Mouse (Mus musculus): ENCODE results near the gene Mcu. TPM values are rescaled to one million over a fixed set of nuclear protein-coding genes. Genes with fewer than 3 reads are reported as not detected.

Gene Mcu
- polyA plus RNA-seq, 1 experiment from 2014 or later: 14.6 TPM

DNA sequence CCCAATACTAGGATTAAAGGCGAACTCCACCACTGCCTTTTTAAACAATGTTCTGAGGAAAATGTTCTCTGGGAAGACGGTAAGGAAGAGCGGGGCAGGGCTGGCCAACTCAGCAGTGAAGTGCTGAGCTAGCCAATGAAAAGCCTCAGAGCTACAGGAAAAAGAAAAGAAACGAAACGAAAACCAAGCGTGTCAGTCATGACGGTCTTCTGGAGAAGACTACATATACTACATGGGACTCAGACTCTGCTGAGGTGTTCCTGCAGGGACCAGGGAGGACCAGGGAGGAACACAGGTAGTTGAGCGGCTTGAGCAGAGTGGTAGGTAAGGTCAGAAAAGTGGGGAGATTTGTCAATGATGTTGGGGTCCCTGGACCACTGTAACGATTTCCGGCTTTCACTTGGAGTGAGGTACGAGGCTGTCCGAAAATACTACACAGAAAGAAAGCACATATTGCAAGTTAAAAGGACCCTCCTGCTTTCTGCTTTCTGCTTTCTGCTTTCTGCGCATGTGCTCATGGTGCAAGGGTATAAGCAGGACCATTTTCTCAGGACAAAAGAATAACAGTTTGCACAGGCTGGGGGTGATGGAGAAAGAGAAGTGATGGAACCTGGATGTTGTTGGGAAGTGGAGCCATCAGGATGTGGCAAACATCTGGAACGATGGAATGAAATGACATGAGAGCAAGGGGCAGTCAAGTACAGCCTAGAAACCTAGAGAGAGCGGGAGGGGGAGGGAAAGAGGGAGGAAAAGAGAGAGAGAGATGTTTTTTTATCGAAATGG lies 20.4 kb upstream of the Mcu start:
- H3K27ac ChIP-seq: no peak overlapping the region
- no peaks in the 10 kb centered on the region for H3K36me3 ChIP-seq
- H3K4me1 ChIP-seq: no peaks in the 10 kb centered on the region
- 63% methylated on average over 16 of the region's 16 CpGs for WGBS (ENCODE audit: insufficient replicate concordance)
- no peaks in the 10 kb centered on the region for H3K9me3 ChIP-seq (replicated peaks)
- H3K27me3 ChIP-seq (replicated peaks): no peaks in the 10 kb centered on the region
- no peak for ATAC-seq
- no peak overlapping the region; the same call in 1 of the 2 replicates for H3K4me2 ChIP-seq
- no peak overlapping the region for H3K9ac ChIP-seq
- H3K4me3 ChIP-seq: peak overlapping the region; percentile 15; the same call in 1 of the 2 replicates

DNA sequence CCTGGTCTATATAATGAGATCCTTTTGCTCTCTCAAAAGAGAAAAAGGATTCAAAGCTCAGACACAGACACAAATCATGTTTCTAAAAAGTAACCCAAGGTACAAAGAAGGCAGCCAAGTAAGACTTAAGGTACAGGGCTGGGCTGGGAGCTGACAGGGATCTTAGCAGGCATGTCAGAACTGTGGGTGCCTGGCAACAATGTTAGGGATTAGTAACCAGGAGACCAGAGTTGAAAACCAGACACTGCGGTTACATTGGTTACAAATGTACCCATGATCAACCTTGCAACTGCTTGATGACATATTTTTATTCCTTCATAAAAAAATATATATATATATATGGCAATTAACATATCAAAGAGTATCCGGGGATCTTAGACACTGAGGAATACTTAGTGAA lies 19.6 kb upstream of the Mcu start:
- H3K27ac ChIP-seq: no peak overlapping the region

DNA sequence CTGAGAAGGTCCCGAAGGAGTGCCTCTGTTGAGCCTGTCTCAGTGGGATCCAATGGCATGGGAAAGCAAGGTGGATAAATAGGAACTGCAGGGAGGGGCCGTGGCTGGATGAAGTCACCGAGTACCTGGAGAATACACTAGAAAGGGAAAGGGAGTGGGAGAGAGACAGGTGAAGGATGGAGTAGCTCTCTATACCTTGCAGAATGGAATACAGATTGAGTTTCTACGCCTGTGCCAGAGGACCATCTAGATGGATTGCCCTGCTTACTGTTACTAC lies 13.0 kb upstream of the Mcu start:
- Histone ChIP-seq H3K9ac (no peak overlapping the region), H3K27ac (no peak overlapping the region), H3K27me3 (replicated peaks) (no peaks in the 10 kb centered on the region), H3K4me1 (no peaks in the 10 kb centered on the region; the same call in 1 of the 2 replicates), H3K4me2 (no peak overlapping the region), H3K4me3 (no peak overlapping the region), H3K9me3 (replicated peaks) (no peaks in the 10 kb centered on the region), H3K36me3 (no peaks in the 10 kb centered on the region)
- no peak for ATAC-seq
- WGBS (ENCODE audit: insufficient replicate concordance): 71% methylated on average over 4 of the region's 4 CpGs

More for the DNA sequence above, 19.6 kb upstream of the Mcu start:
- no peaks in the 10 kb centered on the region for H3K9me3 ChIP-seq (replicated peaks)
- WGBS (ENCODE audit: insufficient replicate concordance): 75% methylated on average over 2 of the region's 2 CpGs
- H3K27me3 ChIP-seq (replicated peaks): no peaks in the 10 kb centered on the region
- no peak overlapping the region for H3K9ac ChIP-seq
- no peak for ATAC-seq
- H3K4me2 ChIP-seq: no peak overlapping the region
- no peaks in the 10 kb centered on the region for H3K4me1 ChIP-seq
- H3K36me3 ChIP-seq: no peaks in the 10 kb centered on the region
- no peak overlapping the region for H3K4me3 ChIP-seq

DNA sequence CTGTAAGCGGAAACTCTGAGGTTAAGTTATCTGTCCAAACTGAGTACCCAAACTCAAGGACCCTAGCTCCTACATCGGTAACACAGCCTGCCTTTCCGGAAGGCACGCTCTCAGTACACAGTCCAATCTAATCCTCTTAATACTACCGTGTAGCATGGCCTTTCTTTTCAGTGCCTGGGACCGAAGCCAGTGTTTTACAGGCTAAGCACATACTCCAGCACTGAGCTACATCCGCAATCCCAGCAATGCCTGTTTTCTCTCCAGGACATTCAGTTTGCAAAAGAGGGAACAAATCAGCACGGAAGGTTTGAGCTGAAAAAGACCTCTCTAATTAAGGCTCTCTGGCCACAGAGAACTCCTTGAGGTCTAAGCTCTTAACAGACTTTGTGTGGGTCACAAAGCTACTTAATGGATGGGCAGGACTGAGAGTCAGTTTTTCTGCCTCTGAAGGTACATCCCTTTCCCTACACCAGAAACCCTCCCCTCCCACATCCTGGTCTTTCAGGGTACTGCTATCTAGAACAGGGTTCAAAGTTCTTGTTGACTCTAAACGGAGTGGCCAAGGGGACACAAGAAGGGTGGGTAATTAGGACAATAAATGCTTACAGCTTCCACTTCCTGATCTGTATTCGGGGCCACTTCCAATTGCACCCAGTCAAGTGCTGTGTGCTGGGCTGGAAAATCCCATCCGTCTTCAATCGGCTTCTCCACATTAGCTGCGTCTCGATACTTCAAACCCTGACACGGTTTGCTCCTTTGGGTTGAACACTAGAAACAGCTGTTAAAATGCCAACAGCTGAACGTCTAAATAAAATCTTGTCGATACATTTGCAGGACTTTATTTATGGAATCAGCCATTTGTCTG lies 12.4 kb upstream of the Mcu start:
- Histone ChIP-seq H3K27ac (no peak overlapping the region), H3K4me2 (no peak overlapping the region), H3K27me3 (replicated peaks) (no peaks in the 10 kb centered on the region), H3K9ac (no peak overlapping the region), H3K9me3 (replicated peaks) (no peaks in the 10 kb centered on the region), H3K4me3 (no peak overlapping the region), H3K4me1 (no peaks in the 10 kb centered on the region; the same call in 1 of the 2 replicates), H3K36me3 (no peaks in the 10 kb centered on the region)
- 70% methylated on average over 17 of the region's 17 CpGs for WGBS (ENCODE audit: insufficient replicate concordance)
- ATAC-seq: 0 out of 2 replicates have a peak, but pooled peaks have one; percentile 18

DNA sequence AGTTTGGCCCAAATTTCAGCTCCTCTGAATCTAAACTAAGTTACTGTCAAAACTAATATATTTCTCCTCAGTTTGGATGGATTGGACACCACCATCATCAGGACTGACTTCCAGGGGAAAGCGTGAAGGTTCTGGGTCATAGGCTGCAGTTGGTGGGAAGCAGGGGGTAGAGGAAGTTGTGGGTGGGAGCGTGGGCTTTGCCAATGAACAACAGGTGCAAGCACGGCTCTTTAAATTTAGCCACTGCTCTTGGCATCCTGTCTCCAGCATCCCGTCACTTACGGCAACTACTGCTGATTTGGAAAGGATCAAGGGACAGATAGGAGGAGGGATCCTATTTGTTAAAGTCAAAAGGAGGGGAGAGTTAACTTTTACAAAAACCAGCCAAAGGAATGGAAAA lies 7.0 kb upstream of the Mcu start:
- no peak for ATAC-seq
- Histone ChIP-seq H3K9ac (no peak overlapping the region), H3K27ac (no peak overlapping the region), H3K4me3 (no peak overlapping the region), H3K9me3 (replicated peaks) (no peaks in the 10 kb centered on the region), H3K4me2 (no peak overlapping the region), H3K27me3 (replicated peaks) (no peaks in the 10 kb centered on the region), H3K36me3 (no peaks in the 10 kb centered on the region), H3K4me1 (no peaks in the 10 kb centered on the region; the same call in 1 of the 2 replicates)
- WGBS (ENCODE audit: insufficient replicate concordance): 53% methylated on average over 5 of the region's 5 CpGs

DNA sequence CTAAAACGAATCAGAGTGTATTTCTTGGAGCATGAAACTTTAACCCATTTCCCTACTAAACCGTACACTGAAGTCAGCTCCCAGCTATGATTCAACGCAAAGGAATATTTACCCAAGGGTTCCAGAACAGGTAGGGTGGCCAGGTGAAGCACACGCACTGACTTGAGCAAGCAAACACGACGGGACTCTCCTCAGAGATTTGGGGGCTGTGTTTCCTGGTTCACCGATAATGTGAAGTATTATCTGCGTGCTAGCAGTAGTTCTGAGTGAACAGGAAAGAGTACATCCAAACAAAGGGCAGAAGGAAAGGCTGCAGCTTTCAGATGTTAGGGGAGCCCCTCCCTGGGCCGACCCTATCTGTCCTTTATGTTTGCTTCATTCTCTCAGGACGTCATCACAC lies 4.9 kb upstream of the Mcu start:
- H3K4me3 ChIP-seq: no peak overlapping the region
- WGBS (ENCODE audit: insufficient replicate concordance): 26% methylated on average over 10 of the region's 10 CpGs

DNA sequence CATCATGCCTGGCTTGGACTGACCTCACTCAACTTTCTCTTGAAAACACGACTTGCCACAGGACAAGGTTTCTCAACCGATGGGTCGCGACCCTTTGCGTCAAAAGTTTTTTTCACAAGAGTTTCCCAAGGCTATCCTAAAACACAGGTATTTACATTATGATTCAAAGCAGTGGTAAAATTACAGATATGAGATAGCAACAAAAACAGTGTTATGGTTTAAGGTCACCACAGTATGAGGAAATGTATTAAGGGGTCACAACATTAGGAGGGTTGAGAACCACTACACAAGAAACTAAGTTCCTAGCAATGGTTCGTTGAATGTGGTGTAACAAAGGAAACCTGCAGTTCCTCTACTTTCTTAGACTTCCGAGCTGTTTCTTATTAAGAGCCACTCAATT lies 1.3 kb upstream of the Mcu start:
- 80% methylated on average over 7 of the region's 7 CpGs for WGBS (ENCODE audit: insufficient replicate concordance)
- H3K4me3 ChIP-seq: no peak overlapping the region
- H3K27ac ChIP-seq: no peak overlapping the region
- H3K4me1 ChIP-seq: peaks cover 30% of the 10 kb centered on the region
- ATAC-seq: no peak
- no peak overlapping the region for H3K9ac ChIP-seq
- 0 out of 2 replicates have a peak overlapping the region, but pooled peaks have one; percentile 97 for H3K4me2 ChIP-seq
- H3K27me3 ChIP-seq (replicated peaks): no peaks in the 10 kb centered on the region; the same call in 1 of the 2 replicates
- no peaks in the 10 kb centered on the region for H3K9me3 ChIP-seq (replicated peaks)
- no peaks in the 10 kb centered on the region for H3K36me3 ChIP-seq

More for the DNA sequence above, 4.9 kb upstream of the Mcu start:
- no peak for ATAC-seq
- Histone ChIP-seq H3K4me1 (peaks cover 5% of the 10 kb centered on the region; the same call in 1 of the 2 replicates), H3K4me2 (no peak overlapping the region), H3K9me3 (replicated peaks) (no peaks in the 10 kb centered on the region), H3K36me3 (no peaks in the 10 kb centered on the region), H3K27me3 (replicated peaks) (no peaks in the 10 kb centered on the region), H3K27ac (no peak overlapping the region), H3K9ac (no peak overlapping the region)

DNA sequence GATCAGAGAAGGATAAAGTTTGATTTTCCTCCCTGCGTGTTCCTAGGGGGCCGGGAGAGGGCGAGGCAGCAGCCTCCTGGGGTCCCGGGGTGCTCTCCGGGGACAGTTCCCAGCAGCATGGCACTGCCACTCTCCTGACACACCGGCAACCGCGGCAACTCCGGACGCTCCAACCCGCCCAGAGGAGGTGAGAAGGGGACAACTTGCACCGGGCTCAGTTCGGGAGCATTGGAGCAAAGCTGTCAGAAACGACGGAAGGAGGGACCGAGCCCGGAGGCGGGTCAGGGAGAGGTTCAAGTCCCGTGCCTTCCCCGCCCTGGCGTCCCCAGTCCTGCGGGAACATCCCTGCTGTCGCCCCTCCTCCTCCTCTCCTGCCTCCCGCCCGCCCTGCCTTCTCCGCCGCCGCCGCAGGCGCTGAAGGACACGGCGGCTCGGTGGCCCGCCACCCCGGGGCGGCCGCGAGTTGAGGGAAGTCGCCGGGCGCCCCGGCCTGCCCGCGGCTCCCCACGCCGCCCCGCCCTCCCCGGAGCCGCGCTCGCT lies 441 bp downstream of the Mcu start, which contains the start of gene Gm10322:
TSS of gene Gm10322 (plus strand) at position 83 of the 540 bp plus-strand sequence.
- under 1% methylated on average over 36 of the region's 51 CpGs for WGBS (ENCODE audit: insufficient replicate concordance)
- Histone ChIP-seq H3K4me2 (peak within 1 kb of the TSS; percentile 97), H3K4me1 (peaks cover 30% of the 10 kb centered on the region), H3K36me3 (no peaks in the 10 kb centered on the region), H3K27ac (peak within 1 kb of the TSS; percentile 84), H3K9ac (peak within 1 kb of the TSS; percentile 93), H3K9me3 (replicated peaks) (no peaks in the 10 kb centered on the region), H3K4me3 (peak within 1 kb of the TSS; percentile 89), H3K27me3 (replicated peaks) (no peaks in the 10 kb centered on the region; the same call in 1 of the 2 replicates)
- peak; percentile 80 for ATAC-seq

DNA sequence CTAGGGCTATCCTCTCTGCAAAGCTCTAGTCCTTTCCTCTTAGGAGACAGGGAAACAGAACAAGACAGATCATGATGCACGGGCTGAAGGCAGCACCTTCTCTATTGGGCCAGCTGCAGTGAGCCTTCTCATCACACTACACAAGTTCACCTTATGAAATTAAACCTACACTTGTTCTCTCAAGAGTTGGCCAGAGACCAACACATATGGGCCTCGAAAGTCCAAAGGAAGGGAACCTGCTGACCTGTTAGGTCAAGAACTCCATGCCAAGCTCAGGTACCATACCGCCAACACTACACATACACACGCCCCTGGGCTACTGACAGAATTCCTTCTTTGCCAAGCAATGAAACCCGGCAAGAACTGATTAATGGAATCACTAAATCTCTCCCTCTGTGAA lies 1.1 kb downstream of the Mcu start:
- peaks cover 30% of the 10 kb centered on the region for H3K4me1 ChIP-seq
- no peaks in the 10 kb centered on the region for H3K36me3 ChIP-seq
- H3K9ac ChIP-seq: peak overlapping the region; percentile 93
- no peaks in the 10 kb centered on the region; the same call in 1 of the 2 replicates for H3K27me3 ChIP-seq (replicated peaks)
- H3K27ac ChIP-seq: no peak overlapping the region
- no peak for ATAC-seq
- 33% methylated on average over 5 of the region's 5 CpGs for WGBS (ENCODE audit: insufficient replicate concordance)
- H3K9me3 ChIP-seq (replicated peaks): no peaks in the 10 kb centered on the region
- H3K4me2 ChIP-seq: peak overlapping the region; percentile 97
- peak overlapping the region; percentile 89 for H3K4me3 ChIP-seq

DNA sequence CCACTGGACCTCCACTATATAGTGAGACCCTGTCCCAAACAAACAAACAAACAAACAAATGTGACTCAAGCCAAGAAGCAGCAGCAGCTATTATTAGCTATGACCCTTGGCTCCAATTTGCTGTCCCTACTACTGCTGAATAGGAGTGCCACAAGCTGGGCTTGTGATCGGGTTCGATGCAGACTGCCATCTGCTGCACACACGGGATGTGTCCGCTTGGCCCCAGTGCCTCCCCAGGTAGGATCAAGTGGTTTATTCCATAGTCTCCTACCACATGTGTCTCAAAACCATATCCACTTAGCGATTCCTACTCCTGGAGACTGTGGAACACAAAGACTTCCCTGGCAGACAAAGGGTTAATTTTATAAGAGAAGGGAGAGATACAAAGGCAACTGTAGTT lies 2.4 kb downstream of the Mcu start:
- no peak overlapping the region for H3K4me2 ChIP-seq
- no peak for ATAC-seq
- WGBS (ENCODE audit: insufficient replicate concordance): 91% methylated on average over 5 of the region's 5 CpGs

DNA sequence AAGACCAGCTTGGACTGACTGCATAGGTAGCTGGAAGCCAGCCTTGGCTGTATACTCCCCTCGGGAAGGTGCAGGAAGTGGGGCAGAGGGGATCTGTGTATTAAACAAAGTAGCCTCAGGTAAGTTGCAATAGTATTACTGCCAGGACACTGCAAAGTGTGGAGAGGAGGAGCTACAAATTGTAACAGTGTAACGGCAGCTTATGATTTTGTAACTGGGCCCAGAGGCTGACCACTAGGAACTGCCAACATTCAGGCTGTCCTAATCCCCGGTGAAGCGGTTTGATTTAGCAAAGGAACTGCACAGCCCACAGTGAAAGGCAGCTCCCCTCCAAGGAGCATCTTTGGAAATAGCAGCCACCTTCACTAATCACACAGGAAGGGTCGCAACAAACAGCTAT lies 3.2 kb downstream of the Mcu start:
- no peak overlapping the region for H3K27ac ChIP-seq
- no peak overlapping the region for H3K4me2 ChIP-seq
- H3K36me3 ChIP-seq: no peaks in the 10 kb centered on the region
- no peaks in the 10 kb centered on the region for H3K9me3 ChIP-seq (replicated peaks)
- ATAC-seq: no peak
- no peak overlapping the region for H3K9ac ChIP-seq
- H3K27me3 ChIP-seq (replicated peaks): no peaks in the 10 kb centered on the region; the same call in 1 of the 2 replicates
- no peak overlapping the region for H3K4me3 ChIP-seq
- peaks cover 30% of the 10 kb centered on the region for H3K4me1 ChIP-seq
- 67% methylated on average over 5 of the region's 5 CpGs for WGBS (ENCODE audit: insufficient replicate concordance)

More for the DNA sequence above, 2.4 kb downstream of the Mcu start:
- Histone ChIP-seq H3K36me3 (no peaks in the 10 kb centered on the region), H3K27ac (no peak overlapping the region), H3K4me3 (no peak overlapping the region), H3K27me3 (replicated peaks) (no peaks in the 10 kb centered on the region; the same call in 1 of the 2 replicates), H3K9ac (no peak overlapping the region), H3K4me1 (peaks cover 30% of the 10 kb centered on the region), H3K9me3 (replicated peaks) (no peaks in the 10 kb centered on the region)

All from liver, embryonic 12.5 days (tissue).